Mouse (Mus musculus): ENCODE results near the gene Hs3st3b1. TPM values are rescaled to one million over a fixed set of nuclear protein-coding genes. Genes with fewer than 3 reads are reported as not detected.
A peak's percentile ranks its signal among the peaks of the same experiment; 100 is the strongest.

Hs3st3b1 gene
- 15.9 and 18.5 TPM in 2 replicates for polyA plus RNA-seq (2015; fragmentation: Nextera tagmentation; extraction: Ambion mirVana)

DNA sequence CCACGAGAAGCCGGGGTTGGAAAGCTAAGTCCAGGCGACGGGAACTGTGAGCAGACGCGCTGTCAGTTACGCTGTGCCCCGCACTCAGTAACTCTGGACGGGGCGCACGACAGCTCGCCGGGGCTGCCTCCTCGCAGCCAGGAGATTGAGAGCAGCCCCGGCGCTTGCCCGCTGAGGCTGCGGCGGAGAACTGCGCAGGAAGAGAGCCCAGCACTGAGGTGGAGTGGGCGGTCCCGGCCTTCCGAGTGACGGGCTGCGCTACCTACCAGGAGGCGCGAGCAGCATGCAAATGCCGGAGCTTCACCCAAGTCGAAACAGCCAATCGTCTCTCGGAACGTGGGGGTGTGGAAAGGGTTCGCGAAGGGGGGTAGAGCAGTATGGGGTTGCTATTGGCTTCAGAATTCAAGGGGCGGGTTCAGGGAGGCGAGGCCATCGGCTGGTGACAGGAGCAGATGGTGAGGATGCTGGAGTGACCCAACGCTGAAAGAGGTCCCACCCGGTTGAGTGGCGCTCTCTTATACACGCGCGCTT is at the start of gene Hs3st3b1:
Gene Hs3st3b1, minus strand, starts transcription at position 200 of the 531 bp plus-strand sequence.
- Histone ChIP-seq H3K4me2 (peak within 1 kb of the TSS; percentile 94), H3K4me1 (peaks cover 56% of the 10 kb centered on the region), H3K9me3 (no peaks in the 10 kb centered on the region), H3K27me3 (peaks cover 70% of the 10 kb centered on the region), H3K9ac (peak within 1 kb of the TSS; percentile 87), H3K4me3 (peak within 1 kb of the TSS; percentile 74), H3K27ac (peak within 1 kb of the TSS; percentile 70), H3K36me3 (no peaks in the 10 kb centered on the region)
- under 1% methylated on average over 43 of the region's 43 CpGs for WGBS
- ATAC-seq (ENCODE audit: insufficient number of reproducible peaks, insufficient read depth, low FRiP score, low TSS enrichment, low read depth), result peak; percentile 96

DNA sequence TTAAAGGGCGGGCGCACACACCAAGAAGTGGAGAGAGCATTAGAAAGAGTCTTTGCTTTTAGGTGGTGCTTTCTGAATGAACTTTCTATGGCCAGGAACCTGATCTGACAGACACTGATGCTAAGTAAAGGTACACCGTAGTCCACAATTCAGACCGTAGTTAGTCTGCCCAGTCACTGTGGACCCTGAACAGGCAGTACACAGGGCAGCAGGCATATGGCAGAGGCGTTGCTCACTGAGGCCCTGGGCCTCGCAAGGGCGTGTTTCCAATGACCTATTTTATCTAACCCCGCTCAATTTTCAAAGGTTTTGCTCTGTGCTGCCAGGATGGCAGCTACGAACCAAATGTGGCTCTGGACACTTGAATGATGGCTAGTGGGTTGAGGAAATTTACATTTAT is 49.4 kb upstream of the Hs3st3b1 start:
- no peak overlapping the region for H3K4me3 ChIP-seq
- no peaks in the 10 kb centered on the region for H3K27me3 ChIP-seq
- WGBS, result 92% methylated on average over 9 of the region's 9 CpGs
- peaks cover 18% of the 10 kb centered on the region for H3K36me3 ChIP-seq
- H3K9ac ChIP-seq, result no peak overlapping the region
- H3K4me2 ChIP-seq, result no peak overlapping the region
- H3K9me3 ChIP-seq, result no peaks in the 10 kb centered on the region
- ATAC-seq (ENCODE audit: insufficient number of reproducible peaks, insufficient read depth, low FRiP score, low TSS enrichment, low read depth), result no peak
- peaks cover 29% of the 10 kb centered on the region for H3K4me1 ChIP-seq
- H3K27ac ChIP-seq, result no peak overlapping the region

DNA sequence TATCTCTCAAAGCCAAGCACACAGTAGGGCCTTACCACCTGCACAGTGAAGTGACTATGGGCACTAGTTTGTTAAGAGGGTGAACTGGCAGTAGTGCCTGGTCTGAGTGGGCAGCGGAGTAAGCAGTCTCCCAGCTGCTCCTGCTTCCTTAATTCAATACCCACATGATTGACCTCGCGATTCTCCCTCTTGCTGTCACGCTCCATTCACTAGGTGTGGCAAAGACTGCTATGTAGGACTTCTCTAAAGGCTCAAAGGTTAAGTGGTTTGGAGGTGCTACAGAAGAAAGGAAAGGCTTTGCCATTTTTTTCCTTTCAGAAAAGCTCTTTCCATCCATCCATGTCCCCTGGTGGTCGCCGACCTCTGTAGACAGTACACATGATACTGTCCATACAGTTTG is 48.7 kb upstream of the Hs3st3b1 start:
- H3K9me3 ChIP-seq, result no peaks in the 10 kb centered on the region
- H3K4me1 ChIP-seq, result peaks cover 34% of the 10 kb centered on the region
- no peaks in the 10 kb centered on the region for H3K27me3 ChIP-seq
- ATAC-seq (ENCODE audit: insufficient number of reproducible peaks, insufficient read depth, low FRiP score, low TSS enrichment, low read depth), result no peak
- H3K9ac ChIP-seq, result no peak overlapping the region
- no peak overlapping the region for H3K4me2 ChIP-seq
- no peak overlapping the region for H3K27ac ChIP-seq
- no peak overlapping the region for H3K4me3 ChIP-seq
- 91% methylated on average over 6 of the region's 6 CpGs for WGBS
- peaks cover 15% of the 10 kb centered on the region for H3K36me3 ChIP-seq

DNA sequence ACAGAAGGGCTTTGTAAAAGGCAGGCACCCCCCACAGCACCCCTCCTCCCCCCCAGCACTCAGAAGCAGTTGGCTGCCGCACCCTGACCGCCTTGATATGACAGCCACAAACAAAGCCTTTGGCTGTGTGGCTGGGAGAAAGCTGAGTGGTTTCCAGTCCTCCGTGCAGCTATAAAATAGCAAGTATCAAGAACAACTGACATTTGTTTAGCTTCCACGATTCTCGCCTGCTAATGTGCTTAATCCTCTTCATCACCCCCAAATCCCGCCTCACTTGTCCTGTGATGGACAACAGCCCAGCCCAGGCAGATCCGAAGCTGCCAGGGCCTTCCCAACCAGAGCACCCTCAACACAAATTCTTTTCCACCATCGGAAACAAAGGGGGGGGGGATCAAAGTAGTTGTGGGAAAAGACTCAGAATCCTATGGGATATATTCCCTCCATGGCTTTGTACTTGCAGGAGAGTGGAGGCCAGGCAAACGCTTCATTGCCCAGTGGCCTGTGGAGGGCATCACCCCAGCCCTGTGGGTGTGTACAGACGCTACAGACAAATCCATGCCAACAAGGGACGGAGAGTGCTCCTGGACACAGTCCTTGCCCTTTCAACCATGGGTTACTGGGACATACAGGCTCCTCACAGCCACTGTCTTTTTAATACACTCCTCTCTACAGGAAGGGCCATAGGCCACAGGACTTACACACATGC is 47.3 kb upstream of the Hs3st3b1 start:
- Histone ChIP-seq H3K9me3 (no peaks in the 10 kb centered on the region), H3K27me3 (no peaks in the 10 kb centered on the region), H3K4me2 (no peak overlapping the region), H3K4me3 (no peak overlapping the region), H3K36me3 (peaks cover 12% of the 10 kb centered on the region), H3K4me1 (peaks cover 41% of the 10 kb centered on the region), H3K9ac (no peak overlapping the region; the same call in 1 of the 2 replicates), H3K27ac (0 out of 2 replicates have a peak overlapping the region, but pooled peaks have one; percentile 12)
- ATAC-seq (ENCODE audit: insufficient number of reproducible peaks, insufficient read depth, low FRiP score, low TSS enrichment, low read depth), result no peak
- WGBS, result 50% methylated on average over 11 of the region's 11 CpGs

DNA sequence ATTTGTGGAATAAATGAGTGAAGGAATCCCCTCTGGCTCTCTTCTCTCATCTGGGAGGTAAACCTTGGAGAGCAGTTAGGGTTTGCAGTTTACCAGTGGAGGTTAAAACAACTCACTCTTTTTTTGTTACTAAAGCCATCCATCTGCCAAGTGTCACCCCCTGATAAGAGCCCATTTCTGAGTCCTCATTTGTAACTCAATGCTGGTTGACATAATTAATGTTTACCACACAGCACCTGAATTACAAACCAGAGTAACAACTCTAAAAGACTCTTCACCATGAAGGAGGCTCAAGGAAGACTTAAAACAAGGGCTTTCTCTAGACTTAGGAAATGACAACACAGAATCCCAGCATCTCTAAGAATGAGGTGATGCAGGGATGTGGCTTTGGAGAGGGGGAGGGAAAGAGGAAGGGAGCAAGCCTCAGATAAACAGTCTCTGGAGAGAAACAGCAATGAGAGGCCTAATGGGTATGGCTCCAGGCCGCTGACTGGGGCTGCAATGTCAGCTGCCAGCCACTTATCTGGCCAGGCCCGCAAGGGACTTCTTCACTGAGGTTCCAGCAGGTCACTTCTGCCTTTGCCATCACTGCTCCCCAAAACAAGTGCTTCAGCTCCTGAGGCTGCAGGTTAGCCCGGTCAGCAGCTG is 46.4 kb upstream of the Hs3st3b1 start:
- no peaks in the 10 kb centered on the region for H3K9me3 ChIP-seq
- H3K9ac ChIP-seq, result no peak overlapping the region
- no peaks in the 10 kb centered on the region for H3K27me3 ChIP-seq
- no peak overlapping the region for H3K4me2 ChIP-seq
- H3K36me3 ChIP-seq, result peaks cover 14% of the 10 kb centered on the region
- ATAC-seq (ENCODE audit: insufficient number of reproducible peaks, insufficient read depth, low FRiP score, low TSS enrichment, low read depth), result no peak
- no peak overlapping the region for H3K4me3 ChIP-seq
- H3K4me1 ChIP-seq, result peaks cover 41% of the 10 kb centered on the region
- H3K27ac ChIP-seq, result 0 out of 2 replicates have a peak overlapping the region, but pooled peaks have one; percentile 12
- 39% methylated on average over 3 of the region's 3 CpGs for WGBS

DNA sequence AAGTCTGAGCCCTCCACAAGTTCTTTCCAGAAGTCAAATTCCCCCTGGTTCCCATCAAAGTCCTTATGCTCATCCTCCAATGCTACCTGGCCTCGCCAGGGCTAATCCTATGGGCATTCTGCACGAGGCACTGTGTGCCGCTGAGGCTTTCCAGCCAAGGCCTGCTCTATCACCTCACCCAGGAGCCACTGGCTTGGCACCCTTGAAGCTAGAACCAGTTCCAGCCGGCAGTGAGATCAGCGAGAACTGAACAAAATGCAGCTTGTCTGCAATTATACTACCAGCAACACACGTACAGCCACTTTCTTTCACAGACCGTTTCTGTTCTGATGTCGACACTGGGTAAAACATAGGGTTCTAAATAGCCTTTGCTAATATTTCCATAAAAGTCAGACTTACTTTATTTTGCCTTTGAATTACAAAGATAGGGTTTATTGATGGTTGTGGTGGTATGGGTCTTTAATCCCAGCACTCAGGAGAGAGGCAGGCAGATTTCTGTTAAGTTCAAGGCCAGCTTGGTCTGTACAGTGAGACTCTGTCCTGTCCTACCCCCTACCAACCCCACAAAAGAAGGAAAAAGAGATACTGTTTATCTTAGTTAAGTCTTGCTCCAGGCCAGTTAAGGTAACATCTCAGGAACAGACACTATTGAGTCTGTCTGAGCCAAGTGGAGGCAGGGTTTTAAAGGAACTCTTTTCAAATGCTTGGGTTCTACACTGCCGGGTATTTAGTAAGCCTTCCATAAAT is 45.7 kb upstream of the Hs3st3b1 start:
- Histone ChIP-seq H3K9me3 (no peaks in the 10 kb centered on the region), H3K27me3 (no peaks in the 10 kb centered on the region), H3K36me3 (peaks cover 14% of the 10 kb centered on the region), H3K27ac (peak overlapping the region; percentile 51; the same call in 1 of the 2 replicates), H3K9ac (no peak overlapping the region), H3K4me1 (peaks cover 41% of the 10 kb centered on the region), H3K4me2 (no peak overlapping the region), H3K4me3 (no peak overlapping the region)
- WGBS, result 76% methylated on average over 9 of the region's 9 CpGs
- no peak for ATAC-seq (ENCODE audit: insufficient number of reproducible peaks, insufficient read depth, low FRiP score, low TSS enrichment, low read depth)

DNA sequence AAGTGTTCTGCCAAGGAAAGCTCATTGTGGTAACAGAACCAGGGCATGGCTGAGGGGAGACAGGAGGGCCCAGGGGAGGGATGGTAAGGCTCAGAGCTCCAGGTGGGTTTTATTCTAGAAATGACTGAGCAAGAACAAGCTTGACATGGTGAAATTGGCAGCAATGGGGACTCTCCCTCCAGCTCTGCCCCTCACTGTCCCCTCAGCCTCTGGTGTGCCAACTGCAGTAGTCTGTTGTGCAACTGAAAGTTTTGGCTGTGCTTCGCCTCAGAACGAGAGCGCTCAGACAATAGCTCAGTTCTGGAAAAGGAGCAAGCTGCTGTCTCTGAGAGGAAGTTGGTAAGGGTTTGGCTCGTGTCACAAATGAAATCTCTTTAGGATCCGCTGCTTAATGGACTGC is 43.3 kb upstream of the Hs3st3b1 start:
- Histone ChIP-seq H3K9me3 (no peaks in the 10 kb centered on the region), H3K36me3 (peaks cover 14% of the 10 kb centered on the region), H3K4me2 (no peak overlapping the region), H3K9ac (no peak overlapping the region), H3K4me3 (no peak overlapping the region), H3K27me3 (no peaks in the 10 kb centered on the region), H3K4me1 (peaks cover 41% of the 10 kb centered on the region), H3K27ac (no peak overlapping the region)
- 75% methylated on average over 5 of the region's 5 CpGs for WGBS
- ATAC-seq (ENCODE audit: insufficient number of reproducible peaks, insufficient read depth, low FRiP score, low TSS enrichment, low read depth), result no peak

DNA sequence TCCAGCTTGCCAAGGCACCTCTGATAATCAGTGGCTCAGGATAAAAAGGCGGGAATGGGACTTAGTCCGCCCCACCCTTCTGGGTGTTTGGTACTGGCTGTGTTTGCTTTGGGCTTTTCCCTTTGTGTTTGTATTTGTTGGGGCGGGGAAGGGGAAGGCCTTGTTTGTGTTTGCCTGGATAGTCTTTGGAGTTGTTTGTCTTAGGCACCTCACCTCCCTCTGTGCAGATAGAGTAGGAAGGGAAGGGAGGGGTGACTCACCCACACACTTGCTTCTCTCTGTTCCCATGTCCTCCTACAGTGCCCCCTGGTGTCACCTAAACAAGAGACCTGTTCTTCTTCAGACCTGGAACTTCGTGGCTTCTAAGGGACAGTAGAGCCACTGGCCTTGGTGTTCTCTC is 35.1 kb upstream of the Hs3st3b1 start:
- no peak overlapping the region for H3K4me3 ChIP-seq
- no peak overlapping the region for H3K4me2 ChIP-seq
- H3K27me3 ChIP-seq, result 0 out of 2 replicates have a peak, but pooled peaks cover 3% of the 10 kb centered on the region
- 56% methylated on average over 4 of the region's 4 CpGs for WGBS
- no peak overlapping the region for H3K27ac ChIP-seq
- no peaks in the 10 kb centered on the region for H3K9me3 ChIP-seq
- H3K36me3 ChIP-seq, result no peaks in the 10 kb centered on the region
- no peak overlapping the region for H3K9ac ChIP-seq
- peaks cover 11% of the 10 kb centered on the region for H3K4me1 ChIP-seq
- no peak for ATAC-seq (ENCODE audit: insufficient number of reproducible peaks, insufficient read depth, low FRiP score, low TSS enrichment, low read depth)

DNA sequence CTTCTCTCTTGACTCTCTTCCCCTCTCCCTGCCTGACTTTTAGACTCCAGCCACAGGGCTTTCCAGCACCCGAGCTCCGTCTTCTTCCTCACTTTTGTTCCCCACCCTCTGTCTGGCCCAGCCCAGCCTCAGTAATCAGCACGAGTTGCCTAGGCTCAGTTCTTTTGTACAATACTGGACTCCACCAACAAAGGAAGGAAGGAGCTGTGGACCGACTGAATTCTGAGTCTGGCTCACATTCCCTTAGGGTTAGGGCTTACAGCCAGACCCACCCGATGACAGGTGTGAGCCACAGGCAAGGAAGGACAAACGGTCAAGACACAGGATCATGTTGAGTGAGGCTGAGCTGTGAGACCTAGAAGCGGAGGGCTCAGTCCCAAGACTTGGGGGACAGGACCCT is 34.7 kb upstream of the Hs3st3b1 start:
- WGBS, result 31% methylated on average over 7 of the region's 7 CpGs
- H3K4me3 ChIP-seq, result no peak overlapping the region
- H3K36me3 ChIP-seq, result no peaks in the 10 kb centered on the region
- ATAC-seq (ENCODE audit: insufficient number of reproducible peaks, insufficient read depth, low FRiP score, low TSS enrichment, low read depth), result no peak
- no peaks in the 10 kb centered on the region for H3K9me3 ChIP-seq
- no peak overlapping the region for H3K9ac ChIP-seq
- no peak overlapping the region for H3K27ac ChIP-seq
- H3K27me3 ChIP-seq, result 0 out of 2 replicates have a peak, but pooled peaks cover 3% of the 10 kb centered on the region
- peaks cover 16% of the 10 kb centered on the region for H3K4me1 ChIP-seq
- no peak overlapping the region for H3K4me2 ChIP-seq

DNA sequence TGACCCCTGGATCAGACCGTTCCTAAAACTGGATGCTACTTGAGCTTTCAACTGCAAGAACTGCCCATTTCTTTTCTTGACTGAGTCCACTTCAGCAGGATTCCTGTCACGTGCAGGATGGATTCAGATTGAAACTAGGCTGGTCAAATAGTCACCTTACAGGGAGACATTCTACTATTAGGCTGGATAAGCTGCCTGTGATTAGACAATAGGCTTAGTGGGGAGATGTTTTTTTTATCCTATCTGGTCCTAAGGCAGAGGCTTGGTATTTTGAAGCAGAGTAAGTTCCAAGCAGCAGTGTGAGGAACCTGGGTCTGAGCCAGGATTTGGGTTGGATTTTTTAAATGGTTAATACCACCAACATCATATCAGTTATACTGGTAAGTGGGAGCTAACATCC is 31.8 kb upstream of the Hs3st3b1 start:
- Histone ChIP-seq H3K9ac (no peak overlapping the region), H3K27ac (no peak overlapping the region), H3K36me3 (no peaks in the 10 kb centered on the region), H3K27me3 (peaks cover 10% of the 10 kb centered on the region; the same call in 1 of the 2 replicates), H3K4me2 (no peak overlapping the region), H3K9me3 (no peaks in the 10 kb centered on the region), H3K4me3 (no peak overlapping the region), H3K4me1 (peaks cover 18% of the 10 kb centered on the region)
- ATAC-seq (ENCODE audit: insufficient number of reproducible peaks, insufficient read depth, low FRiP score, low TSS enrichment, low read depth), result no peak
- 92% methylated on average over 2 of the region's 2 CpGs for WGBS

DNA sequence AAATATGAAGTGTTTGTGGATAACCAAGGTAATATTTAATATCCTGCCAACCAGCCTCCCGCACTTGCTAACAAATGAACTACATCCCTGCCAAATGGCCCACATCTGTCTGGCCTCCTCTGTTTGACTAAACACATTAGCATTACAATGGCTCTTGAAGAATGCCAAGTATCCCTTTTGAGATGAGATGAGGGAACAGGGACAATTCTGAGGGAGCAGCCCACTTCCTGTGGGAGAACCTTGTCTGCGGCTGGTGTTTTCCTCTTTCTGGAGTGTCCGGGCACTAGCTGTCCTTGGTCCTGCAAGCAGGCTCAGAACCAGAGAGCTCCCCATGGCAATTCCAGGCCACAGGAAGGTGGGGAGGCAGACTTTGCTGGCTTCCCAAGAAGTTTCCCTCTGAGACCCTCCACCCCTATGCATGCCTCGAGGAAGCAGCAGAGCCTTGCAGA is 30.7 kb upstream of the Hs3st3b1 start:
- no peaks in the 10 kb centered on the region for H3K36me3 ChIP-seq
- H3K4me3 ChIP-seq, result no peak overlapping the region
- WGBS, result 46% methylated on average over 4 of the region's 4 CpGs
- H3K27ac ChIP-seq, result no peak overlapping the region
- H3K27me3 ChIP-seq, result peaks cover 10% of the 10 kb centered on the region; the same call in 1 of the 2 replicates
- 0 out of 2 replicates have a peak overlapping the region, but pooled peaks have one; percentile 53 for H3K4me2 ChIP-seq
- H3K9ac ChIP-seq, result no peak overlapping the region
- H3K9me3 ChIP-seq, result no peaks in the 10 kb centered on the region
- no peak for ATAC-seq (ENCODE audit: insufficient number of reproducible peaks, insufficient read depth, low FRiP score, low TSS enrichment, low read depth)
- H3K4me1 ChIP-seq, result peaks cover 18% of the 10 kb centered on the region
